Mouse (Mus musculus) c-Kit-negative CD71-positive TER-119-positive erythroid progenitor cells, embryonic 14.5 days (primary cell): ENCODE results near the gene Slc31a1.

Experiments
- DNase-seq: peaks from one replicate; pipeline ENCODE4 v3.0.0-alpha.2; 2013; ENCODE audit warnings: low read depth, low spot score

Gene Slc31a1

DNA sequence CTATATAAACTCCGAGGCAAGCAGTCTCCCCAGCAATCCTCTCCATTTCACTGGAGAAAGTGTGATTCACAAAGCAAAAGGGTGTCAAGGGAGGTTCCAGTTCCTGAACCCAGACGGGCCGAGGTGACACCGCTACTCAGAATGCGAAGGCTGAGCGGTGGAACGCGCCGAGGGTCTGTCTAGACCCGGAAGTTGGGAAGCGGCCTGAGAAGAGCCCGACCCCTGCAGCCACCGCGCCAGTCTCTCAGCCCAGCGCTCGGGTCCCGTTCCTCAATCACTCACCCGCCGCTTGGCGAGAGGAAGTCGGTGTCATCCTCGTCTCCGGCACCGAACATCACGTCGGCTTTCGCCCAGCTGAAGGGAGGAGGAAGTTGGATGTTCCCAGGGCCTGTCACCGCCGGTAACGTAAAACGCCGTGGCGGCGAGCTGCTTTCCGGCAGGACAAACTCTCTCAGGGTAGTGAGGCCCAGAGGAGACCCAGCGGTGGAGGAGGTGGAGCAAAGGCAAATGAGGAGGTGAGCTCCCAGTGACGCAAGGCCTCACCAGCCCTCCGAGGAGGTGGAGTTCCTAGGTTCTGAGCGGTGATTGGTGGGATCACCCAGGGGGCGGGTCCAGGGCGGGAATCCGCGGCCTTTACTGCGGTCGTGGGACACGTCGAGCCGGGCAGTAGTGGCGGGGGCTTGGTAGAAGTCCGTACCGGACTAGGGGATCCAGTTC, at the start of gene Slc31a1, which contains the start of gene Fkbp15:
Slc31a1 (plus strand) TSS at position 640 of the 717 bp plus-strand sequence.
Fkbp15 (minus strand) TSS at position 461 of the 717 bp plus-strand sequence.
- peak; percentile 96 for DNase-seq

- no peak for DNase-seq
These were observed 47.7 kb upstream of the Slc31a1 start for GRCm38 (mm10) chr4:62312821-62313220.

DNA sequence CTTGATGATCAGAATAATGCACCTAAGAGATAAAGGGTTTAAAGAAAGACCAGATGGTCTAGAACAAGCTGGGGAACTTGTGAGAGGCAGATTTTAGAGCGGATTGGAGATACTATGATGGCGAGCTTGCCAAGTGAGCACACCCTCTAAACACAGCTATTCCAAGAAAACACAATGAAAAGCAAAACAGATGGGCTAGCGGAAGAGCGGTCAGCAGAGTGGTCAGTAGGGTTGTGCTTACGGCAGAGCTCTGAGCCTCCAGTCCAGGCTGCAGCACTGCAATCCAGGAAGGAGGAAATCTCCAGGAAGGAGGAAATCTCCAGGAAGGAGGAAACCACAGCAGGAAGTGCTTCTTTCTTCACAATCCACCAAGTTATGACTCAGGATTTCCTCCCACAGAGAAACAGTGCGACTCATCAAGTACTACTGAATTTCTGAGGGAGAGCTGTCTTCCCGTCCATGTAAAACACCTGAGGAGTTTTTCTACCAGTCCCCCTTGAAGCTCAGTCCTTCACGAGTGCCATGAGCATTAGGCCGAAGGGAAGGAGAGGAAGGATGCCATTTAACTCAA, 46.8 kb upstream of the Slc31a1 start:
- DNase-seq, result no peak

GRCm38 (mm10) chr4:62314516-62314915, 46.0 kb upstream of the Slc31a1 start:
- no peak for DNase-seq

GRCm38 (mm10) chr4:62316456-62316855, 44.1 kb upstream of the Slc31a1 start:
- DNase-seq, result no peak

DNA sequence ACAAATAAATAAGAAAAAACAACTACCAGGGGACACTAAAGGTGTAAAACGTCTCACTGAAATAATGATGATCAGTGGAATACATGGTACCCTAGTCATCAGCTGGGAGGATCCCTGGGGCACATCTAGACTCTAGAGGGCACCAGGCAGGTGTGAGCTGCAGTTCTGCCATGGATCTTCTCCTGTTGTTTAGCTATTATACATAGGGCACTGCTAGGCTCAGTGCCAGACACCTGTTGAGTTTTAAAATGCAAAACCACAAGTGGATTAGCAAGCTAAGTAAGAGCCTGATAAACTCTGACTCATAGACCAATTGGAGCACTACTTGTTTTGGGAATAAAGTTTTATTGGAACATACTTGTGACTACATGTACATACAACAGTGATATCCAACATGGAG, 42.2 kb upstream of the Slc31a1 start:
- DNase-seq, result no peak

DNA sequence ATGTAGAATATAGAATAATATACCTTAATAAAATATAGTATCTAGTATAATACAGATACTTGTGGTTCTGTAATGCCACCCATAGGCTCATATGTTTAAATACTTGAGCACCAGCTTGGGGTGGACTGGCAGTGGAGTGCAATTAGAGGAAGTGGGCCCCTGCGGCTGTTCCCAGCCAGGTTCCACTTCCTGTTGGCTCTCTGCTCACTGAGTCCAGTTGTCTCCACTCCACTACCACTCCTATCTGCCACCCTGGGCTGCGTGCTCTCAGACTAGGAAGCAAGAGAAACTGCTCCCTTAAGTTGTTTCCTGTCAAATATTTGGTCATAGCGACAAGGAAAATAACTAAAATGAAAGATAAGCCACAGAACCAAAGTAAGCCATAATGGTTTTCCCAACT, 37.8 kb upstream of the Slc31a1 start:
- DNase-seq, result no peak

GRCm38 (mm10) chr4:62326111-62326510, 34.4 kb upstream of the Slc31a1 start:
- DNase-seq, result no peak

GRCm38 (mm10) chr4:62328941-62329660, 31.4 kb upstream of the Slc31a1 start:
- no peak for DNase-seq

DNA sequence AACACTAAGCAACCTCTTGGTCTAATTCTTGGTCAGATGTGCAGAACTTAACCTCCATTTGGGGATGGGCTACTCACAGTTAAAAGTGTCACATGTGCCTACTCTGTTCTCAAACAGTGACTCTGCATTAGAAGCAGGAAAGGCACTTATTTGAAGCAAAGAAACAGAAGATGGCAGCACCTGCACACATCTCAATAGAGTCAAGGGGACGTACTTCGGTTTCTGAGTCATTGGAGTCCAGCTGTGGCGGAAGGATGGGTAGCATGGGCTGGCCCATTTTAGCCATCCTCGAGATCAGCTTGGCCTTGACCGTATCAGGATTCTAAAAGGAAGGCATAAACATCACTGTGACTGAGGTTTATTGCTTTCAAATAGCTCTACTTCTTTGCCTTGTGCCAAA, 28.6 kb upstream of the Slc31a1 start:
- DNase-seq, result no peak

DNA sequence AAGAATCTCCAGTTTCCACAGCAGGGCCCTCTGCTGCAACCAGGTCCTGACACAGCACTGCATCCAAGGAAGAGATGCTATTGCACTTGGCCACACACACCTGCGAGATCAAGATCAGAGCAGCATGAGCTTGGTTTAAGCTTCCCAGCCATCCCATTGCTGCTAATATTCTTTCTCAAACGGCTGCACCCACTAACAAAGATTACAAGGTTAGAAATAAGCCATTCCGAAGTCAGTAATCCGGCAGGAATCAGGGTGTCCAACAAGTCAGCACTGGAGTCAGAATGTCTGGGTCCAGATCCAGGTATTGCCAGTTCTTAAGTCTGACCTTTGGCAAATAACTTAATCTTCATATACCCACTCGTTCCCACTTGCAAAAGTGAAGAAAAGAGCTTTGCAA, 22.0 kb upstream of the Slc31a1 start:
- no peak for DNase-seq

GRCm38 (mm10) chr4:62344000-62344399, 16.5 kb upstream of the Slc31a1 start:
- DNase-seq, result peak; percentile 22

DNA sequence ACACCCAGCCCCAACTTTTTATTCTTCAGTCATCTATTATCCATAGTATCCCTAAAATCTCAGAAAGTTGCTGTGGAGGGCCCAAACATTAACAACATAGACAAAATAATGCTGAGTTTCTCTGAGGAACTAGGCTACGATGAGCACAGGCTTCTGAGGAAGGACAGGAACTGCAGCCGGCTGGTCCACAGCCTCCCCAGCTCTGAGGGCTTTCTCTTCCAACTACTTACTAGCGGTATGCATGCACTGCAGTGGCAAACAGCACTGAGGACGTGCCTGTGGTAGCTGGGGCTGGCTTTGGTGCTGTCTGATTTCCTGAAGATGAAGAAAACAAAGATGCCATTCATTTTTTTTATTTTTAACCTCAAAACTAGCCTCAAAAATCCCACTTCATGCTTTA, 14.7 kb upstream of the Slc31a1 start:
- DNase-seq, result no peak

DNA sequence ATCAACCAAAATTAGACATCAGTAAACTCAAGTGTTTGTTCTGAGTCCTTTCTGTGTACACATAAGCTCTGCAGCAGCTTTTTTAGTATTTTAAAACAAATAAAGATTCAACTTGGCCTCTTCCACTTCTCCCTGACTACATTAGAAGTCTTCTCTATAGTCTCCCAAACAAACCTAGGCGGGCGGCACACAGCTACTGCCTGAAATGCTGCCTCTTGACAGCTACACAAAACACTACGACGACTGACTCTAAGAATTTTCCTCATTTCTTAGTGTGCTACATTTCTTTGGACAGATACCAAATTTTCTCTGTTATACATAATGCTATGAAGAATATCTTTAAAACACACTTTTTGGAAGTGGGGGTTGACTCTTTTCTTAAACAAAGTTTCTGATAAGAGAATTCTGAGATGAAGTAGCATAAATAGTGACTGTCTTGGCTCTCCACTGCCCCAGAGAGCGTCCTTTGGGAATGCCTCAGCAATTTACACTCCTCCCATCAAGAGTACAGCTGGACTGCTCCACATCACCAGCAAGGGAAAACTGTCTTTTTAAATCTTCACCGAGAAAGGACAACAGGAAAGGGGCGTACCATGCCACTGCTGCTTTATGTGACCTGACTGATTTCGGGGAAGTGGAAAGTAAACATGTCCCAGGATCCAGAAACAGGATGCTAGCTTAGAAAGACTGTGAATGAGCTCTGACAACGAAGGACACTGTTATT, 12.8 kb upstream of the Slc31a1 start:
- no peak for DNase-seq

DNA sequence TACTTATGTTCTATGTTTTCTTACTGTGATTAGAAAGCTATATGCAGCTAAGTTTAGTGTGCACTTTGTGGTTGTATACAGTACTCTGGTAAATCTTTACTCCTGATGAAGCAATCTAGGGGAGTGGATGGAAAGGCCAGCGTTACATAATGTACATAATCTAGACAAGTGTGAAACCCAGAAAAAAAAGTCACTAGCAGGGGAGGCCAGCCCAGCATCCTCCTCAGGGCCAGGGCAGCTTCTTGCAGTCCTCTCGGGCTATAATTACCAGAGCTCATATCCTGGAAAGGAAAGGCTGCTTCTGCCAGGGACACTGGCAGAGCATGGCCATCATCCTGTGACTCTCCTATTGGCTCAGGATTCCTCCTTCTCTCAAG, 12.2 kb upstream of the Slc31a1 start:
- DNase-seq, result no peak

DNA sequence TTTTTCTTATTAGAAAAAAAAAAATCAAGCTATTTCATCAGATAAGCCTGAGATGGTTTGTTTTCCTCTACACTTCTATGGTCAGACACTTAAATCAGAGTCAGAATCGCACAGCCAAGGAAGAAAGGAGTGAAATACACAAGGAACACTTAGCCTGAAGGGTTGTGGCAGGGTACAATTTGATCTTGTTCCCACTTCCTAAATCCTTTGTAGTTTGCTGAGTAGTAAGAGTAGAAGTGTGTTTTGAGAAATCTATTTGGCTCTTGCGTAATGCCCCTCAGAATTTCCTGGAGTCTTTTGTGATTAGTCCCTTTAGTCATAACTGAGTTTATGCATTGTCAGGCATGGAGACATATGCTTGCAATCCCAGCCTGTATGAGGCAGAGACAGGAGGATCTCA, 11.2 kb upstream of the Slc31a1 start:
- DNase-seq, result no peak

DNA sequence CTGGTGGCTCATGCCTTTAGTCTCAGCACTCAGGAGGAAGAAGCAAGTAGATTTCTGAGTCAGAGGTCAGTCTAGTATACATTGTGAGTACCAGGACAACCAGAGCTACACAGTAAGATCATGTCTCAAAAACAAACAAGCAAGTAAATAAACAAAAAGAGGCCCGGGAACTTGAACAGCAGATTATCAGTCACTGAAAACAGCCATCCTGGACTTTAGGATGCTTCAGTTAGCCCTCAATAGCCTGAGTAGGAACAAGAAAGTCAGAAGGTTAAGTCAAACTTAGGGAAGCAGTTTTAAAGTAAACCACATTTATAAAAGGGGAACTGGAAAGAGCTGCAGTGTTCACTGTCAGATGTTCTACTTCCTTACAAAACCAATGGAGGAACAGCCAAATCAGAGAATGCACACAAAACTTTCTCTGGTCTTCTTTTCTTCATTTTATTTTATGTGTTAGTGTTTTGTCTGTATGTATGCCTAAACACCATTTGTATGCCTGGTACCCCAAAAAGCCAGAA, 2.8 kb upstream of the Slc31a1 start:
- no peak for DNase-seq

DNA sequence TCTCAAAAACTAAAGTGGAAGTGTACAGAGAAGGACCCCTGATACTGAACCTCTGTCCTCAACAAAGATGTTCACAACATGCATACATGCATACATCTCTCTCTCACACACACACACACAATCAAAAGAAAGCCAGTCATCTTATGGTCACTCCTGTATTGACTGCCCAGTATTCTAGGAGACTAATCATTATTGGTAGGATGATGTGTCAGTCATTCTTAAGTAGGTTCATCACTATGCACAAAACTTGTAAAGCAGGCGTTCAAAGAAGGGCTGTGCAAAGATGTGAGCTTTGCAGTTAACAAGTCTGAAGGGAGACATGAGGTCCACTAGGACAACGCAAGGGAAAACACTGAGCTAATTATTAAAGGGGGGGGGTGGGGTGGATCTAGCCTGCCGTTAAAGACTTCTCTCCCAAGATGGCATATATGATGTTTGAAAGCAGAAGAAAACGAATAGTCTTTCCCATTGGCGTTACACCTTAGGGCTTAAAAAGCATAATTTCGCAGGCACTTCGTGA, 1.2 kb upstream of the Slc31a1 start:
- no peak for DNase-seq

GRCm38 (mm10) chr4:62360805-62361455, 403 bp downstream of the Slc31a1 start:
- DNase-seq, result no peak

- no peak for DNase-seq
These were observed 1.0 kb downstream of the Slc31a1 start for GRCm38 (mm10) chr4:62361571-62361970.

GRCm38 (mm10) chr4:62361997-62362396, 1.5 kb downstream of the Slc31a1 start:
- no peak for DNase-seq
